In the genomic region with DNA sequence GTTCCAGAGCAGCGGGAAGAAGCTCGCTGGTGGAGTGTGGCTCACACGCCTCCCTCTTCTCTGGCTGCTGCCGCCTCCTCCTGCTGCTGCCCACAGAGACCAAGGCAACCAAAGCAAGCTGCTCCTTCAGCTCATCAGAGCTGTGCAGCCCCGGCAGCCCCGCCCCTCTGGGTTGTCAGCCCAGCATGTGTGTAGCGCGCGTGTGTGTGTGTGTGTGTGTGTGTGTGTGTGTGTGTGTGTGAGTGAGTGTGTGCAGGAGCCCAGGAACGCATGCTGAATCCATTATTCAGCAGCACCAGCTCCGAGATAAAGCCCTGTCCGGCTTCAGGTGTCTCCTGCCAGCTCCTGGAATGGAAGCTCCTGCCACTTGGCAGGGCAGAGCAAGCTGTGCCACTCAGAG, we compare ENCODE assay signal across 8 mouse cellular contexts. TPM values are rescaled to one million over a fixed set of nuclear protein-coding genes. Genes with fewer than 3 reads are reported as not detected.
A peak's percentile ranks its signal among the peaks of the same experiment; 100 is the strongest.
DNase-seq lines count a peak whose midpoint lies in the region; ATAC-seq and TF ChIP-seq lines count a peak whose summit lies in the region.

A gene (minus strand): TSS at position 112 of the 400 bp plus-strand sequence.

- WGBS in forebrain, embryonic 13.5 days: 17% methylated on average over 10 of the region's 12 CpGs
- WGBS in hindbrain, embryonic 16.5 days: 8% methylated on average over 12 of the region's 12 CpGs
- 15% methylated on average over 10 of the region's 12 CpGs for WGBS in lung, postnatal 0 days
- WGBS in stomach, embryonic 14.5 days: 15% methylated on average over 12 of the region's 12 CpGs

- H3K36me3 ChIP-seq in forebrain, embryonic 13.5 days (ENCODE audit: poor library complexity, severe bottlenecking): no peaks in the 10 kb centered on the region
- no peaks in the 10 kb centered on the region for H3K36me3 ChIP-seq in hindbrain, embryonic 16.5 days (ENCODE audit: control insufficient read depth, insufficient read depth, low read length)
- no peaks in the 10 kb centered on the region for H3K36me3 ChIP-seq in lung, postnatal 0 days (ENCODE audit: insufficient read depth, low read length)
- no peaks in the 10 kb centered on the region for H3K36me3 ChIP-seq in stomach, embryonic 14.5 days (ENCODE audit: control insufficient read depth, insufficient read depth, low read length)

- no peaks in the 10 kb centered on the region for H3K9me3 ChIP-seq in forebrain, embryonic 13.5 days (replicated peaks)
- no peaks in the 10 kb centered on the region for H3K9me3 ChIP-seq in hindbrain, embryonic 16.5 days (ENCODE audit: control insufficient read depth, low read length)
- no peaks in the 10 kb centered on the region for H3K9me3 ChIP-seq in lung, postnatal 0 days (ENCODE audit: low read length)
- no peaks in the 10 kb centered on the region for H3K9me3 ChIP-seq in stomach, embryonic 14.5 days (ENCODE audit: control insufficient read depth, low read depth, low read length)

- peak within 1 kb of the TSS; percentile 30; the same call in 1 of the 2 replicates for H3K4me2 ChIP-seq in forebrain, embryonic 13.5 days
- peak within 1 kb of the TSS; percentile 49 for H3K4me2 ChIP-seq in hindbrain, embryonic 16.5 days (ENCODE audit: low read length)
- no peak within 1 kb of the TSS for H3K4me2 ChIP-seq in lung, postnatal 0 days (replicated peaks; ENCODE audit: low read depth, low read length)
- H3K4me2 ChIP-seq in stomach, embryonic 14.5 days (replicated peaks; ENCODE audit: low read depth, low read length): no peak within 1 kb of the TSS

- peaks cover 20% of the 10 kb centered on the region for H3K4me1 ChIP-seq in forebrain, embryonic 13.5 days
- H3K4me1 ChIP-seq in hindbrain, embryonic 16.5 days (ENCODE audit: control insufficient read depth, insufficient read depth, low read depth, low read length): peaks cover 32% of the 10 kb centered on the region
- no peaks in the 10 kb centered on the region for H3K4me1 ChIP-seq in lung, postnatal 0 days (ENCODE audit: insufficient read depth, low read depth, low read length)
- no peaks in the 10 kb centered on the region for H3K4me1 ChIP-seq in stomach, embryonic 14.5 days (ENCODE audit: control insufficient read depth, insufficient read depth, low read length)

- TF ChIP-seq CTCF in lung, postnatal 0 days (IDR thresholded peaks at IDR 0.05): no peak

- peak within 1 kb of the TSS; percentile 39; the same call in 1 of the 2 replicates for H3K9ac ChIP-seq in forebrain, embryonic 13.5 days
- H3K9ac ChIP-seq in hindbrain, embryonic 16.5 days (ENCODE audit: low read depth, low read length): peak within 1 kb of the TSS; percentile 37
- no peak within 1 kb of the TSS for H3K9ac ChIP-seq in lung, postnatal 0 days (replicated peaks; ENCODE audit: low read depth)
- H3K9ac ChIP-seq in stomach, embryonic 14.5 days (replicated peaks; ENCODE audit: low read depth, low read length): no peak within 1 kb of the TSS

- peak; percentile 16 to 37 for DNase-seq in adrenal gland, adult (ENCODE audit: inconsistent age in 2 of 2, low spot score in 1 of 2)
- DNase-seq in adrenal gland, postnatal 4 days (ENCODE audit: low spot score in 2 of 2): no peak
- DNase-seq in adrenal gland, postnatal 25 days: peak; percentile 20
- DNase-seq in lung, postnatal 0 days (ENCODE audit: low spot score): peak; percentile 58
- DNase-seq in thymus, postnatal 36 days: no peak

- H3K27me3 ChIP-seq in forebrain, embryonic 13.5 days: peaks cover 26% of the 10 kb centered on the region; the same call in 1 of the 2 replicates
- no peaks in the 10 kb centered on the region; the same call in 1 of the 2 replicates for H3K27me3 ChIP-seq in hindbrain, embryonic 16.5 days (replicated peaks; ENCODE audit: control insufficient read depth, insufficient read depth, low read length)
- no peaks in the 10 kb centered on the region for H3K27me3 ChIP-seq in lung, postnatal 0 days (replicated peaks; ENCODE audit: insufficient read depth, low read length)
- 0 out of 2 replicates have a peak, but pooled peaks cover 5% of the 10 kb centered on the region for H3K27me3 ChIP-seq in stomach, embryonic 14.5 days (ENCODE audit: control insufficient read depth, insufficient read depth, low read length)

- no peak within 1 kb of the TSS for H3K4me3 ChIP-seq in forebrain, embryonic 13.5 days
- H3K4me3 ChIP-seq in hindbrain, embryonic 16.5 days (ENCODE audit: low read length): peak within 1 kb of the TSS; percentile 21; the same call in 1 of the 2 replicates
- H3K4me3 ChIP-seq in lung, postnatal 0 days (ENCODE audit: low read depth, low read length): no peak within 1 kb of the TSS
- H3K4me3 ChIP-seq in stomach, embryonic 14.5 days (ENCODE audit: low read depth, low read length): no peak within 1 kb of the TSS

- no peak for TF ChIP-seq EP300 in lung, postnatal 0 days (IDR thresholded peaks at IDR 0.05)

- ATAC-seq in forebrain, embryonic 13.5 days: peak; percentile 87
- peak; percentile 80 for ATAC-seq in hindbrain, embryonic 16.5 days
- ATAC-seq in lung, postnatal 0 days: peak; percentile 74
- ATAC-seq in stomach, embryonic 14.5 days (ENCODE audit: insufficient number of reproducible peaks, insufficient read depth, low FRiP score, low read depth): peak; percentile 25; the same call in 1 of the 2 replicates

- H3K27ac ChIP-seq in forebrain, embryonic 13.5 days: no peak within 1 kb of the TSS
- H3K27ac ChIP-seq in hindbrain, embryonic 16.5 days (ENCODE audit: low read depth, low read length): peak within 1 kb of the TSS; percentile 23; the same call in 1 of the 2 replicates
- no peak within 1 kb of the TSS for H3K27ac ChIP-seq in lung, postnatal 0 days (ENCODE audit: low read length)
- no peak within 1 kb of the TSS for H3K27ac ChIP-seq in stomach, embryonic 14.5 days (ENCODE audit: low read length)

RNA-seq across cellular contexts. Expression of the gene that starts here (rescaled TPM):
- total RNA-seq in adrenal gland, postnatal 4 days (2021): under 1 TPM; 0.17 to 0.22 TPM
- 0.09 TPM in 1 of 2 replicates, not detected in the other for total RNA-seq in adrenal gland, postnatal 25 days (2021)
- polyA plus RNA-seq in forebrain, embryonic 13.5 days (2015; fragmentation: Nextera tagmentation; extraction: Ambion mirVana): 0.41 and 0.98 TPM in 2 replicates
- polyA plus RNA-seq in hindbrain, embryonic 16.5 days (2015; fragmentation: Nextera tagmentation; extraction: Ambion mirVana): 7.7 and 8.8 TPM in 2 replicates
- polyA plus RNA-seq in lung, postnatal 0 days (2015; fragmentation: Nextera tagmentation; extraction: Ambion mirVana): 0.10 and 0.12 TPM in 2 replicates
- 0.34 and 0.48 TPM in 2 replicates for polyA plus RNA-seq in stomach, embryonic 14.5 days (2014; fragmentation: Nextera tagmentation; extraction: Ambion mirVana)

Comparison
In these comparisons a context has a peak if more than half of its experiments do, and no peak if none do; other contexts are left out.
1. DNase-seq: peak in adrenal gland, adult (2 of 2); none in adrenal gland, postnatal 4 days (0 of 2) and thymus, postnatal 36 days (0 of 2).
2. Peak in DNase-seq in adrenal gland, postnatal 25 days; RNA of the gene not detected or under 1 TPM.
3. Peak in ATAC-seq, H3K9ac ChIP-seq and H3K4me2 ChIP-seq in forebrain, embryonic 13.5 days; RNA of the gene not detected or under 1 TPM.
4. Peak in DNase-seq and ATAC-seq in lung, postnatal 0 days; RNA of the gene not detected or under 1 TPM.
5. Peak in ATAC-seq in stomach, embryonic 14.5 days; RNA of the gene not detected or under 1 TPM.
6. ATAC-seq: peak in every context shown above with its lines; median percentile 87 in forebrain, embryonic 13.5 days; 80 in hindbrain, embryonic 16.5 days; 74 in lung, postnatal 0 days; 25 in stomach, embryonic 14.5 days.